Mouse (Mus musculus) olfactory bulb, adult 2 months (tissue): ENCODE results near the gene Acads. TPM values are rescaled to one million over a fixed set of nuclear protein-coding genes. Genes with fewer than 3 reads are reported as not detected.
"Not testable (repeated sequence)": the region's sequence is repeated elsewhere in the genome, so short reads cannot be mapped to it uniquely, and the experiment has no call there.

ENCODE experiments used
- H3K27ac ChIP-seq: fragments of 200-500 bp; 2 replicates; pipeline ENCODE4 v1.5.1; 2012; ENCODE audit warnings: low read depth, low read length; ENCODE audit not compliant: insufficient read depth
- H3K4me1 ChIP-seq: fragments of 200-500 bp; 2 replicates; pipeline ENCODE4 v1.6.1; 2012; ENCODE audit warnings: low read length; ENCODE audit not compliant: control insufficient read depth, insufficient read depth
- H3K4me3 ChIP-seq: fragments of 200-500 bp; 2 replicates; pipeline ENCODE4 v1.5.1; 2012; ENCODE audit warnings: mild to moderate bottlenecking, low read depth, low read length, moderate library complexity; ENCODE audit not compliant: insufficient read depth
- CTCF ChIP-seq: fragments of 200-500 bp; IDR thresholded peaks from 2 replicates; pipeline ENCODE4 v1.5.1; 2012; ENCODE audit warnings: low read depth, mild to moderate bottlenecking, low read length, moderate library complexity; ENCODE audit not compliant: insufficient read depth
- POLR2A ChIP-seq: fragments of 200-500 bp; IDR thresholded peaks from 2 replicates; pipeline ENCODE4 v1.6.1; 2012; ENCODE audit warnings: mild to moderate bottlenecking, low read depth, low read length, moderate library complexity; ENCODE audit not compliant: insufficient read depth
- WGBS: fragments of 180-500 bp; shearing (Covaris S2); methylation state at CpG from one replicate; pipeline ENCODE4 v1.1.7; 2018; 5-methylcytosine and 5-hydroxymethylcytosine counted together
- polyA plus RNA-seq: library from polyadenylated mRNA; stranded (reverse); fragments of >200 nt; gene quantifications from 2 replicates; pipeline ENCODE4 v1.2.4, GENCODE M21; 2012; ENCODE audit warnings: low replicate concordance; ENCODE audit not compliant: missing spikeins, insufficient read depth, insufficient read length

Acads gene
- polyA plus RNA-seq, 1 experiment, result not detected

- TF ChIP-seq CTCF (no peak), POLR2A (no peak)
- 83% methylated on average over 13 of the region's 13 CpGs for WGBS
These were observed 32.3 kb upstream of the Acads start for GRCm38 (mm10) chr5:115151457-115151856.

GRCm38 (mm10) chr5:115150991-115151390 is 31.8 kb upstream of the Acads start:
- TF ChIP-seq POLR2A, result no peak
- TF ChIP-seq CTCF, result no peak
- H3K4me3 ChIP-seq, result no peak overlapping the region
- no peak overlapping the region for H3K27ac ChIP-seq
- WGBS, result 79% methylated on average over 5 of the region's 5 CpGs
- H3K4me1 ChIP-seq, result peaks cover 14% of the 10 kb centered on the region

More at GRCm38 (mm10) chr5:115151457-115151856, 32.3 kb upstream of the Acads start:
- Histone ChIP-seq H3K27ac (no peak overlapping the region), H3K4me3 (no peak overlapping the region), H3K4me1 (peaks cover 13% of the 10 kb centered on the region)

GRCm38 (mm10) chr5:115149675-115150459 is 30.7 kb upstream of the Acads start:
- 95% methylated on average over 14 of the region's 14 CpGs for WGBS
- no peak for TF ChIP-seq CTCF
- no peak for TF ChIP-seq POLR2A
- no peak overlapping the region for H3K4me3 ChIP-seq
- H3K27ac ChIP-seq, result no peak overlapping the region
- peaks cover 15% of the 10 kb centered on the region for H3K4me1 ChIP-seq

- not testable (repeated sequence) for H3K4me3 ChIP-seq, H3K27ac ChIP-seq
- no CpG with 5 or more reads among the region's 1 CpGs for WGBS
- peaks cover 24% of the 10 kb centered on the region for H3K4me1 ChIP-seq
These were observed 29.7 kb upstream of the Acads start for GRCm38 (mm10) chr5:115148872-115149271.

- TF ChIP-seq CTCF (no peak), POLR2A (no peak)
- no peak overlapping the region for H3K4me3 ChIP-seq
- H3K4me1 ChIP-seq, result peaks cover 27% of the 10 kb centered on the region
- no peak overlapping the region for H3K27ac ChIP-seq
- 96% methylated on average over 8 of the region's 8 CpGs for WGBS
These were observed 29.2 kb upstream of the Acads start for GRCm38 (mm10) chr5:115148378-115148777.

- Histone ChIP-seq H3K4me3 (no peak overlapping the region), H3K27ac (no peak overlapping the region), H3K4me1 (peaks cover 29% of the 10 kb centered on the region)
- no peak for TF ChIP-seq CTCF
- TF ChIP-seq POLR2A, result no peak
- WGBS, result 88% methylated on average over 3 of the region's 3 CpGs
These were observed 28.2 kb upstream of the Acads start for GRCm38 (mm10) chr5:115147388-115147787.

GRCm38 (mm10) chr5:115146747-115147130 is 27.6 kb upstream of the Acads start:
- no peak overlapping the region for H3K4me3 ChIP-seq
- H3K4me1 ChIP-seq, result peaks cover 29% of the 10 kb centered on the region
- TF ChIP-seq CTCF (no peak), POLR2A (no peak)
- H3K27ac ChIP-seq, result no peak overlapping the region

- WGBS, result 72% methylated on average over 6 of the region's 6 CpGs
- H3K4me3 ChIP-seq, result no peak overlapping the region
- no peak overlapping the region; the same call in none of the 2 replicates for H3K27ac ChIP-seq
- peaks cover 29% of the 10 kb centered on the region for H3K4me1 ChIP-seq
- TF ChIP-seq CTCF, result no peak
- no peak for TF ChIP-seq POLR2A
These were observed 27.0 kb upstream of the Acads start for GRCm38 (mm10) chr5:115145976-115146746.

GRCm38 (mm10) chr5:115145253-115145968 is 26.3 kb upstream of the Acads start:
- H3K4me1 ChIP-seq, result peaks cover 29% of the 10 kb centered on the region
- TF ChIP-seq POLR2A (no peak), CTCF (no peak)
- no peak overlapping the region for H3K4me3 ChIP-seq
- WGBS, result 39% methylated on average over 11 of the region's 11 CpGs
- H3K27ac ChIP-seq, result peak overlapping the region; percentile 42; the same call in 1 of the 2 replicates

GRCm38 (mm10) chr5:115144471-115144870 is 25.3 kb upstream of the Acads start:
- Histone ChIP-seq H3K4me3 (no peak overlapping the region), H3K27ac (peak overlapping the region; percentile 16; the same call in 1 of the 2 replicates), H3K4me1 (peaks cover 29% of the 10 kb centered on the region)
- TF ChIP-seq POLR2A, result no peak
- no peak for TF ChIP-seq CTCF
- WGBS, result 65% methylated on average over 6 of the region's 6 CpGs
